Mouse (Mus musculus): ENCODE measurements around the gene Aqp6.
A peak's percentile ranks its signal among the peaks of the same experiment; 100 is the strongest.

Aqp6 gene

DNA sequence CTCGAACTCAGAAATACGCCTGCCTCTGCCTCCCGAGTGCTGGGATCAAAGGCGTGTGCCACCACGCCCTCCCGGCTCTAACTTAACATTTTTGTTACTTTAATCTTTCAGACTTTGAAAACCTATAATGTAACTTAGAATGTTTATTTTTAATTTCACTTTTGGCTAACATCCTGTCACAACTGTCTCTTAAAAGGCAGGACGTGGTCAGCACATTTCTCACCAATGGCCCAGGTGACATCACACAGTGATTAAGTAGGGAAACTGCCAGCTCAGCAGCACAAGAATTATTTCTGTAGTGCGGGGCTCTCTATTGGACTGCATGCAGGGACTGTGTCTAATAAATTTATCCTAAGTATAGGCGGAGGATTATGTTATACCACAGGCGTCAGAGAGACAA, 42.6 kb downstream of the Aqp6 start:
- DNase-seq (ENCODE audit: low read depth, low spot score) = peak; percentile 26

DNA sequence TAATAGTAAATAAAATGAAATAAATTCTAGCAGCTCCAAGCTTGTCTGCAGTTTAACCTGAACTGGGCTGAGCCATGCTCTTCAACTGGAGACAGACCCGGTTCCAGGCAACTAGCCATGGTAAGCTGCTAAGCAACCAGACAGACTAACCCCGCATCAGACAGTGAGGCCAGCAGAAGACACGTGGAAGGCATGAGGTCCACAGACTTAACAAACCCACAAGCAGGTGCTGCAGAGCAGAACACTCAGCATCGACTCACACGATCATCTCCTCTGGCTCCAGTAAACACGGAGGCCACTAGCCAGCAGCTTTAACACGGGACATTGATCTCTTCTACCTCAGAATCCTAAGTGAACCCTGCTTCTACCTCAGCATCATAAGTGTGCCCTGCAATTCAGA, 43.6 kb downstream of the Aqp6 start:
- DNase-seq (ENCODE audit: low read depth, low spot score) = no peak

DNA sequence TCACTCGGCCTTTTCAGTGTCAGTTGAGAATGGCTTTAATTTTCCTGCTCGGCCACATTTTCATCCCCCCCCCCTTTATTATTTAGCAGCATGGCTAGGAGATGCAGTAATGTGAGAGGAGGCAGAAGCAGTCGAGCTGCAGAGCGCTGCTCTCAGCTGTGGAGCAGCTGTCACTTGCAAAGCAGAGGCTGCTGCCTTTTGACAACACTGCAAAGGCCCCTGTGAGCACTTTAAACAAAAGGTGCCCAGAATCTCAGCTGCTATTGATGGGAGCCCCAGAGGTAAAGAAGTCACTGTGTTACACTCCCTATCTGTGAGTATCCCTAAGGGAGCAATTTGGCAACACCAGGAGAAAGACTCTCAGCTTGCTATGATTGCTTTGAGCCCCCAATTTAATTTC, 47.1 kb downstream of the Aqp6 start:
- DNase-seq (ENCODE audit: low read depth, low spot score) = no peak

DNA sequence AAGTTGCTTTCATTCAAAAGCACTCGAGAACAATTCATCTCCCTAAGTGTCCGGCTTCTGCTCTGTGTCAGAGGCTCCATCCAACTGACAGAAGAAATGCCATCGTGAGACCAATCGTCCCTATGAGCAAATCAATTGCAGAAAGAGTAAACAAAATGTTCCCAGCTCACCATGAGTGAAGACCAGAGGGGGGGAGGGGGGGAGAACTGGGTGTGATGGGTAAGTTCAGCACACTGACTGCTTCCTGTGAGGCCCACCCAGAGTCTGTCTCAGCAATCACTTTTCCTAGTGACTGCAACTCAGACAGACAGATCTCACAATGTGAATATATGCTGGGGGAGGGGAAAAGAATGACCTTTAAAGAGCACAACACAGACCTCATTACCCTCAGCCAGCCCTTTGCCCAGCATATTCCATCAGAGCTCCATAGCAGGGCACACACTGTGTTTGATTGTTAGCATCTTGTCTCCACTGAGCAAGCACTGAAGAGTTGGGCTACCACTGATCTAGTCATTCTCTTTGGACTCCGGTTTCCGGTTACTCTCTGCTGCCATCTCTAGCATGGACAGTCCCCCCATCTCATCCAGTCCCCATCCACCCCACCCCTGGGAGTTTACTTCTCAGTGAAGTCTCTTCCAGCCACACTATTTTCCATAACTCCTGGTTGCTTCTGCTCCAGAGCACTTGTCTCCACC, 48.0 kb downstream of the Aqp6 start:
- no peak for DNase-seq (ENCODE audit: low read depth, low spot score)

DNA sequence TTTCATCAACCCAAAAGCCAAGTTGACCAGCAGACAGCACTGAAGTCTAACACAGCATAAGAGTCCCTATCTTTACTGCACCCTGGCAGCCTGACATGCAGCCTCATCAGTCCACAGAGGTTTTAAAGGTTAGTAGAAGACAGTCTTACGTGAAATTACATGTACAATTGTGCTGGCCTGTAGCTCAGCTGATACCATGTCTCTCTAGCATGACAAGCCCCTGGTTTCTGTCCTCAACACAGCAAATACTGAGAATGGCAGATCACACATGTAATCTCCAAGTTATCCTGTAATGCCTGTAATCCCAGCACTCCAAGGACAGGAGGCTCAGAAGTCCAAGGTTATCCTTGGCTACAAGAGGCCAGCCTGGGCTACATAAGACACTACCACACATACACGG, 49.1 kb downstream of the Aqp6 start:
- no peak for DNase-seq (ENCODE audit: low read depth, low spot score)

DNA sequence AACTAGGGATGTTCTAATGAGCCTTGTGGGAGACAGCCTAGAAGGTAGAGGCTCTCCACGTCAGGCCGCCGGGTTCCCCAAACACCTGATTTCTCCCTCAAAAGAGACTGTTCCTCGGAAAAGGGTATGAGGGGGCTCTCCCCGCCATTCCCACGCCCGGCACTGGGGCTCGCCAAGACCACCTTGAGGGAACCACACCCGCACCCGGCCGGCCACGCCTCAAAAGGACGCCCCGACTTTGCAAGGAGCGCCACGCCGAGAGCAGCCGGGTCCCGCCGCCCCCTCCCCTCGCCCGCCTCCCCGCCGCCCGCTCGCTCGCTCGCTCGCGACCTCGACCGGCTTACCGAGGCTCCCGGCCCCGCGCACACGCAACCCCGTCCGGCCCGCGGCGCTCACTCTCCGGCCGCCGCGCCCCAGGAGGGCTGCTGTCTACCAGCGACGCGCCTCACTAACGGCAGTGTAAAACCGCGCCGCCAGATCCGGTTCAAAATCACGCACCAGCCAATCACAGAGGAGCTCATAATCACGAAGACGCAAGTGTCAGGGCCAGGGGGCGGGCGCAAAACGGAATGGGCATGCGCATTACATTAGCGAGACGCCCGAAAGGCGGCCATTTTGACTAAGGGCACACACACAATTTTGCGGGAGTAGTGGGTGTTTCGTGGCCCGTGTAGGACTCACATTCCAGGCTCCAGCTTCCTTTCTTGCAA, 50.1 kb downstream of the Aqp6 start, which contains the start of gene Racgap1:
Racgap1 (minus strand) TSS at position 494 of the 710 bp plus-strand sequence.
- DNase-seq (ENCODE audit: low read depth, low spot score) = peak; percentile 89

DNA sequence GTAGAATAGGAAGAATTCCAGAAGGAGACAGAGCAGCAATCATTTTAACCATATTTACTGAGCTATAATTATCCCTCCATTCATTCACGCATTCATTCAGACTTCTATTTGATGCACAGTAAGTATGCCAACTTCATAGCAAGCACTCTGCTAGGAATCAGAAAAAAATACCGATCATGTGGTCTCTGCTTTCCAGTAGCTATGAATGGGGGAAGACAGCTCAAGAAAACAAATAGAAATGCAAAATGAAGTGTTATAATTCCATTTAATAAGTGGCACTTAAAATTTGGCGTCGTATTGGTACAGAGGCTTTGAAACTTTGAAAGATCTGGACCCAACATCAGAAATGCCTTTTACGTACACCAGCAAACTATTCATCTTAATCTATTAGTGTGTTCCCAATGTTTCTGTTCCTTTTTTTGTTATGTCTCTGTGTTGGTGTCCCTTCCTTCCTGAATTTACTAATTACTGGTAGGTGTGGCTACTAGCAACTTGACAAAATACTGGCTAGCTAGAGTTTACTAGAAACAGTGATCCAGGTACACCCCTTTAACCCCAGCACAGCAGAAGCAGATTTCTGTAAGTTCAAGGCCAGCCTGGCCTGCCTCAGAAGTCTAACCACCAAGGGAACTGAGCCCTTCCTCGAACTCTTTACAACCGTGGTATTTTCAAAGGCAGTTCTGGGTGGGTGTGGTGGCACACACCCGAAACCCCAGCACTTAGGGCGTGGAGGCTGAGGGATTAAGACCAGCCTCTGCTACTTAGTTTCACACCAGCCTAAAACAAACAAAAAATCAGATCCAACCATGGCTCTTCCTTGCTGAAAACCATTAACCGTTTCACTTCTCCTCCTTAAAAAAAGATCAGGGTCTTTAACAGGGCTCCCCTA, 51.0 kb downstream of the Aqp6 start:
- DNase-seq (ENCODE audit: low read depth, low spot score) = no peak

DNA sequence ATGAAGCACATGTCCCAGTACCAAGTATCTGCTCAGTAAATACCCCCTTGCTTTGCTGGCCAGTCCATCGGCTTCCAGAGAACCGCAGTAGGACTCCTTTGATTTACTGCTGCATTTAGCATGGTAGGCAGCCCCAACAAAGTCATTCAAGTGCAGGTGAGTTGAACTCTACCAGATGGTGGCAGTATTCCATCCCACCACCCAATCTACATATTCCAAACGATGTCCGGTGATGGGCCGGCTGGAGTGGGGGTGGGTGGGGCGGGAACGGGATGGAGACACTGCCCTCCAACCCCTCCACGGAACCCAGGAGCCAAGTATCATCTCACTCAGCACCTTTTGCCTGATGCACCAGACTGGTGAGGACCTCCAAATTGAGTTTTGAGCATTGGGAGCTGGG, 52.1 kb downstream of the Aqp6 start:
- DNase-seq (ENCODE audit: low read depth, low spot score) = no peak

DNA sequence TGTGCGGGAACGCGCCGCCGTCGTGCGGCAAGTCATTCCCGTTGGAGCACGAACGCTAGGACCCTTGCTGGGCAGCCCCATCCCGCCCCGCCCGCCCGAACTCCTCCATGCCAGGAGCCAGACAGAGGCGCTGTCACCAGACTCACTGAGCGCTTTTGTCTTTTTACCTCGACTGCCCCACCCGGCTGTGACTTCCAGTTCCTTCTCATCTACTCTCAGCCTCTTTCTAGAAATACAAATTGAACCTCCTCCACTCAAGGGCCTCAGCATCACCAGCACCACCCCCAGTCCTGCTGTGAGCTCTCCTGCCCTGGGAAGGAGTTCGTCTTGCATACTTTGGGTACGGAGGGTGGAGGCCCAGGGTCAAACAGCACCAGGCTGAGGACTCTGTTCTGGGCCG, 52.7 kb downstream of the Aqp6 start:
- DNase-seq (ENCODE audit: low read depth, low spot score) = no peak
